Mouse (Mus musculus): ENCODE data around the gene Bod1l. TPM values are rescaled to one million over a fixed set of nuclear protein-coding genes. Genes with fewer than 3 reads are reported as not detected.

The Bod1l gene
- polyA plus RNA-seq, 1 experiment from 2014 or later: 20.7 TPM

DNA sequence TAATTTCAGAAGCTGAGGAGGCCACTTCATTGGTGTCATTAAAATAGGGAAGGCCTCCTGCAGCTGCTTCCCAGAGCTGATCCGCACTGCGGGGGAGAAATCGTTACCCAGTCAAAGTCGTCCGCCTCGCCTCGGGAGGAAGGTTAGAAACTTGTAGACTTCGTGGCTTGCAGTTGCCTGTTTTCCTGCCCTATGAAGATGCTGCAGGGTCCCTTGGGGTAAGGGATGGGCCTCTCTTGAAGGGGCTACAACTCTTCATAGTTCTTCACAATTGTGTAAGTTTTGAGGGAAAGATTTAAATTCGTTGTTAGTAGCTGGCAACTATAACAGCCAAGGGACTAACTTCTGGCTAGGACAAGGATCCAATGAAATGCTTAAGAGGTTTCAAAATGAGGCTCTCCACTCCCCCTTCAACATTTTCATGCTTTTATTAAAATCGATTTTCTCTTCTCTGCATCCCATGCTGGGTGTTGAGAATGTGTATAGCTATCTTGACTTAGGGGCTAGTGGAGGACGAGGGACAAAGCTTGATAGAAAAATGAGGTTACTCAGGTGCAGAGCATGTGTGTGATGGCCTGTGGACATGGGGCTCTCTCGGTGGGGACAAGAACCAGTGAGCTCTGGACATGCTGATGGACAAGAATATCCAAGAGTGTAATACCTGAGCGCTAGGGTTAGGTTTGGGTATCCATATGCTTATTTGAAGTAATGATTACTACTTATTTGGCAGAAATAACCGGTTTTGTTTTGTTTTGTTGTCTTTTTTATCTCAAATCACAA, 78.3 kb downstream of the Bod1l start:
- H3K9ac ChIP-seq (ENCODE audit: low read depth, low read length): no peak overlapping the region
- no peak for ATAC-seq (ENCODE audit: low read depth)
- peaks cover 78% of the 10 kb centered on the region for H3K27me3 ChIP-seq (replicated peaks; ENCODE audit: control insufficient read depth, insufficient read depth, low read length)
- H3K4me3 ChIP-seq (ENCODE audit: low read depth, low read length): no peak overlapping the region
- no peak overlapping the region for H3K27ac ChIP-seq (replicated peaks; ENCODE audit: low read depth, low read length)
- H3K4me2 ChIP-seq (ENCODE audit: low read depth, low read length): no peak overlapping the region
- 6% methylated on average over 14 of the region's 14 CpGs for WGBS
- H3K36me3 ChIP-seq (ENCODE audit: control insufficient read depth, insufficient read depth, low read length): no peaks in the 10 kb centered on the region
- DNase-seq (ENCODE audit: low spot score): no peak
- H3K4me1 ChIP-seq (ENCODE audit: control insufficient read depth, insufficient read depth, low read length): peaks cover 18% of the 10 kb centered on the region; the same call in 1 of the 2 replicates
- no peaks in the 10 kb centered on the region for H3K9me3 ChIP-seq (ENCODE audit: control insufficient read depth, low read length)

DNA sequence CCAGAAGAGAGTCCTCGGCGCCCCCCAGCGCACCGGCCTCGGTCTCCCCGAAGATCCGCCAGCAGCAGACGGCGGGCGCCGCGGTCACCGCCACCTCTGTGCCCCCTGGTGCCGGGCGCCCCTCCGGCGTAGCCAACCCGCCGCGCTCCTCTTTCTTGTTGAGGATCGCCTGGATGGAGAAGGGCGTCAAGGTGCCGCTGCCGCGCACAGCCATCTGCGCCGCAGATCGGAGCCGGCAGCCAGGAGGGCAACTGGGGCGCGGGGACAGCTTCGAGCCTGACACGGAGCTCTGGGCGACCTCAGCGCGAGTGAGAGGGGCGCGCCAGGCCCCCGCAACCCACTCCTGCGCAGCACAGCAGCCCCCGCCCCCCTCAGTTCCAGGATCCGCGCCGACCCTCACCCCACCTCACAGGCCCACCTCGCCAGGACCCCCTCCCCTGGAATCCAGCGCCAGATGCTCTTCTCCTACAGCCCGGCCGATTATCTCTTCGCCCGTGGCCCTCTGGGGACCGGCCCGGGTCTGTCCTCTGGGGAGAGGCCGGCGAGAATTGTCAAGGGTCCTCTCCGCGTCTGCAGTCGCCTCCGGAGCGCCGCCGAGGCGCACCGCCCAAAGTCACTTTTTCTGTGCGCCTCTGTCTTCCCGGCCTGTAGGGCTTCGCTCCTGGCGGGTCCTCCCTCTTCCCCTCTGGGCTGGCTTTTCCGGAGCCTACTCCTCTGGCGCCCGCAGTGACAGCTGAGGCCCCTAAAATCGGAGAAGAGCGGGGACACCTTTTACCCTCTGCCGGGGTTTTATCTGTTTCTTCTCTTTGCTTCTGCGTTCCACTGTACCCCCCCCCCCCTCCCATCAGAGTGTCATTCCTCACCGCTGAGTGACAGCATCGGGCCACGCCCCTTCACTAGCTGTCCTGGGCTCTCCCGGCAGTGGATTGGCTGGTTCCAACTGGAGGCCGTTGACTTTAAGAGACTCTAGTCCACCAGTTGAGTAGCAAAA, 80.1 kb downstream of the Bod1l start, which contains the start of gene Nkx3-2:
Gene Nkx3-2 (minus strand): TSS at position 771 of the 991 bp plus-strand sequence.
- H3K27ac ChIP-seq (replicated peaks; ENCODE audit: low read depth, low read length): no peak within 1 kb of the TSS
- DNase-seq (ENCODE audit: low spot score) (peak; percentile 66), ATAC-seq (ENCODE audit: low read depth) (peak; percentile 56)
- H3K9me3 ChIP-seq (ENCODE audit: control insufficient read depth, low read length): no peaks in the 10 kb centered on the region
- under 1% methylated on average over 29 of the region's 79 CpGs for WGBS
- H3K36me3 ChIP-seq (ENCODE audit: control insufficient read depth, insufficient read depth, low read length): no peaks in the 10 kb centered on the region
- H3K4me1 ChIP-seq (ENCODE audit: control insufficient read depth, insufficient read depth, low read length): peaks cover 18% of the 10 kb centered on the region; the same call in 1 of the 2 replicates
- H3K4me3 ChIP-seq (ENCODE audit: low read depth, low read length): peak within 1 kb of the TSS; percentile 44
- peak within 1 kb of the TSS; percentile 53 for H3K9ac ChIP-seq (ENCODE audit: low read depth, low read length)
- H3K4me2 ChIP-seq (ENCODE audit: low read depth, low read length): peak within 1 kb of the TSS; percentile 65
- peaks cover 93% of the 10 kb centered on the region for H3K27me3 ChIP-seq (replicated peaks; ENCODE audit: control insufficient read depth, insufficient read depth, low read length)

DNA sequence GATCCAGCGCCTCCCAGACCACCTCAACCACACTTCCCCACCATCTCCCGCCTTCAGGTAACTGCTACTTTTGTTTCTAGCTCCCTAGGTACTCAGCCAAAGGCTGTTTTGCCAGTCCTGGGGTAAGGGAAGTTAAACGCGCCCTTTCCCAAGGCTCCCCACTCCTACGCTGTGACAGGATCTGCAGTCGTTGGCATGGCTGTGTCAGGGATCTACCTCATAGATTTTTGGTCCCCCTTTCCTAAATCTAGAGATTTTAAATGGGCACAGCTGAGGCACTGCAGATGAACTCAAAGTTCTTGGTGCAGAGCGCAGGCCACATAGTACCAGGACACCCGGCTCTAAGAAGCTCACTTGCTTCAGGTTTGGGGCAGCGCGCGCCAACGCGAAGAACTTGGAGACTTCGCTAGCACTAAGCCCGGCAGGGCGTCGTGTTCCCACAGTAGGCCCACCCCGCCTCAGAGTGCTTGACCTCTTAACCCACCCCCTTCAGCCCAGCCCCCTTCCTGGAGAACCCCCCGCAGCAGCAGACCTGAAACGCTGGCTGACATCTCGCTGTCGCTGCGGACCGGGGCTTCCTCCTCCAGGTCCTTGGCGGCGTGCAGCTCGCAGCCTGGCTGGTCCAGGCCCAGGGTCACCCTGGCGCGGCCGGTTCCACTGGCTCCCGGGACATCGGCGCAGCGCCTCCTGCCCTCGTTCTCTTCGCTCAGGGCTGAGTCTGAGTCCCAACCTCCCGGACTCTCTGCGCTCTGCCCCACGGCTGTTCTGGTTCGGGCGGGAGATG, 81.0 kb downstream of the Bod1l start:
- ATAC-seq (ENCODE audit: low read depth) (0 out of 2 replicates have a peak, but pooled peaks have one; percentile 23), DNase-seq (ENCODE audit: low spot score) (no peak)
- Histone ChIP-seq H3K36me3 (ENCODE audit: control insufficient read depth, insufficient read depth, low read length) (no peaks in the 10 kb centered on the region), H3K27ac (replicated peaks; ENCODE audit: low read depth, low read length) (no peak overlapping the region), H3K9me3 (ENCODE audit: control insufficient read depth, low read length) (no peaks in the 10 kb centered on the region), H3K9ac (ENCODE audit: low read depth, low read length) (peak overlapping the region; percentile 53), H3K4me2 (ENCODE audit: low read depth, low read length) (peak overlapping the region; percentile 65), H3K4me3 (ENCODE audit: low read depth, low read length) (peak overlapping the region; percentile 44), H3K4me1 (ENCODE audit: control insufficient read depth, insufficient read depth, low read length) (peaks cover 18% of the 10 kb centered on the region; the same call in 1 of the 2 replicates), H3K27me3 (replicated peaks; ENCODE audit: control insufficient read depth, insufficient read depth, low read length) (peaks cover 96% of the 10 kb centered on the region)
- WGBS: 1% methylated on average over 31 of the region's 41 CpGs

DNA sequence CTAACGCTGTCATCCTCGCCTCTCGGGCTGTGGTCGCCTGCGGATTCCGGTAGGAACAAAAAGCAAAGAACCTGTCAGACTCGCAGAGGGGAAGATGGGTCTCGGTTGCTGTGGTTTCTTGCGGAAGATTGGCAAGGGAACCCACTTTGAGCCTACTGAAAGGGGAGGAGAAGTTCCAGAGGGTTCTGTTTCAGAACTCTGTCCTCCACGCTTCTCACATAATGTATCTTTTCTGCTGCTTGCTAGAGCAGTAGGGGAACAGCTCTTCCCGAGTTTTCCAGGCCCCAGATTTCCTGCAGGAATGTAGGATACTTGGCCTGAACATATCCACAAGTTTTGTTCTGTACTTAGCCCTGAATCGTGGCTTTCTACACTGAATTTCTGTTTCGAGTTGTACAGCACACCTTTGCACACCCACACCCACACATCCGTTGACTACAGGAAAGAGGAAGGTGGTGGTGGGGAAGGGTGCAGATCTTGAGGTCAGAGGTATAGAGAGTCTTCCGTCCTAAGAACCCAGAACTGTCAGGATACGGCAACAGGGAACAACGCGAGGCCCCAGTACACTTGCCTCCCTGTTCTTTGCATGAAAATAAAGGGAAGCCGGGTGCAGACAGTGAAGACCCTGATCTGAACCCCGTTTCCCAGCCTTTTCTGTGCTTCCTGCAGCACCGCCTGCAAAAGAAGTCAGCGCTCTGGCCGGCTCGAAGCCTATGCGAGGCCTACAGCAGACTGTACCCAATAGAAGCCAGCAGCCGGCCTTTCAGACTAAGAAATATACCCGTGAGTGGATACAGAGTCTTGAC, 81.8 kb downstream of the Bod1l start:
- H3K36me3 ChIP-seq (ENCODE audit: control insufficient read depth, insufficient read depth, low read length): no peaks in the 10 kb centered on the region
- H3K9me3 ChIP-seq (ENCODE audit: control insufficient read depth, low read length): no peaks in the 10 kb centered on the region
- peak overlapping the region; percentile 65 for H3K4me2 ChIP-seq (ENCODE audit: low read depth, low read length)
- H3K27me3 ChIP-seq (replicated peaks; ENCODE audit: control insufficient read depth, insufficient read depth, low read length): peaks cover 97% of the 10 kb centered on the region
- DNase-seq (ENCODE audit: low spot score) (no peak), ATAC-seq (ENCODE audit: low read depth) (no peak)
- H3K9ac ChIP-seq (ENCODE audit: low read depth, low read length): no peak overlapping the region
- WGBS: 4% methylated on average over 26 of the region's 27 CpGs
- peaks cover 16% of the 10 kb centered on the region; the same call in 1 of the 2 replicates for H3K4me1 ChIP-seq (ENCODE audit: control insufficient read depth, insufficient read depth, low read length)
- H3K4me3 ChIP-seq (ENCODE audit: low read depth, low read length): peak overlapping the region; percentile 44
- H3K27ac ChIP-seq (replicated peaks; ENCODE audit: low read depth, low read length): no peak overlapping the region

DNA sequence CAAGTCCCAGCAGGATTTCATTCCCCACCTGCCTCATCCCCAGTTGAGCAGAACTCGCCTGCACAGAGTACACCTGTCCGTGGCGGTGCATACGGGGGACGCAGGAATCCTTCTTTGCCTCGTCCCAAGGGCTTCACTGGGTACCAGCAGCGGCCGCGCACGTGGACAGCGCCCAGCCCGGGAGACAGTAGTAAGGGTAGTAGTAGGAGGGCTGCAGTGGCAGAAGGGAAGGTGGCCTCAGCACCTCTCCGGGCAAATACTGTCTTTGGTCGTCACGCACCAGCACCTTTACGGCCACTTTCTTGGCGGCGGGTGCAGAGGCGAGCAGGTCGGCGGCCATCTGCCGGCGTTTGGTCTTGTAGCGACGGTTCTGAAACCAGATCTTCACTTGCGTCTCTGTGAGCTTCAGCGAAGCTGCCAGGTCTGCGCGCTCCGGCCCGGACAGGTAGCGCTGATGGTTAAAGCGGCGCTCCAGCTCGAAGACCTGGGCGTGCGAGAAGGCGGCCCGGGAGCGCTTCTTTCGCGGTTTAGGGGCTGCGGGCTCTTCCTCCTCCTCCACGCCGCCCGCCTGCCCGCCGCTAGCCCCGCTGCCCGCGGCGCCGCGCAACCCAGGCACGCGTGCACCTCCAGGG, 82.5 kb downstream of the Bod1l start:
- H3K9ac ChIP-seq (ENCODE audit: low read depth, low read length): 0 out of 2 replicates have a peak overlapping the region, but pooled peaks have one; percentile 31
- H3K36me3 ChIP-seq (ENCODE audit: control insufficient read depth, insufficient read depth, low read length): no peaks in the 10 kb centered on the region
- no peak for ATAC-seq (ENCODE audit: low read depth)
- H3K27me3 ChIP-seq (replicated peaks; ENCODE audit: control insufficient read depth, insufficient read depth, low read length): peaks cover 97% of the 10 kb centered on the region
- H3K4me3 ChIP-seq (ENCODE audit: low read depth, low read length): peak overlapping the region; percentile 44
- no peak overlapping the region for H3K27ac ChIP-seq (replicated peaks; ENCODE audit: low read depth, low read length)
- peaks cover 13% of the 10 kb centered on the region; the same call in 1 of the 2 replicates for H3K4me1 ChIP-seq (ENCODE audit: control insufficient read depth, insufficient read depth, low read length)
- peak overlapping the region; percentile 65 for H3K4me2 ChIP-seq (ENCODE audit: low read depth, low read length)
- DNase-seq (ENCODE audit: low spot score): no peak
- under 1% methylated on average over 33 of the region's 56 CpGs for WGBS
- H3K9me3 ChIP-seq (ENCODE audit: control insufficient read depth, low read length): no peaks in the 10 kb centered on the region

DNA sequence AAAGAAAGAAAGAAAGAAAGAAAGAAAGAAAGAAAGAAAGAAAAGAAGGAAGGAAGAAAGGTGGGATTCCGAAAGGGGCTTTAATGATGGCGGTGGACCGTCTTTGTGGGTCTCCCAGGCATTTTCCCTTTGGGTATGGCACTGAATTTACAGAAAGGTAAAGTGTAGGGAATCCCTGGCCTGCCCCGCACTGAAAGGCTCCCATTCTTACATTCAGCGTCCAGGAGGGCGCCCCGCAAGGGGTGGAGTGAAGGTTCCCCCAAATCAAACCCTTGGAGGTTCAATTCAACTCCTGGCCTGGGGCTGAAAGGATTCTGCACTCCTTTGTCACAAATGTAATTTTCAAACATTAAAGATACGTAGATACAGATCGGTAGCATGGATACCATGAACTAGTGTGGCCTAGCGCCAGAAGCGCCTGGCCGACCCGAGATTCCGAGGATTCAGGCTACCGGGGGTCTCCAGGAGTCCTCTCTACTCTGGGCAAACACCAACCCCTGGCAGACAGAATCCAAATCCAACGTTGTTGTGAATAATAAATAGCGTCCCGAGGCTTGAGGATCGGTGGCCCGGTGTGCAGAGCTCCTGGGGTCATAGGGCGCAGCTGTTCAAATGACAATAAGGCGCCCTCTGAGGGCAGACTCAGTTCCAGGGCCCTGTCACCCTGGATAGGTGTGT, 83.1 kb downstream of the Bod1l start:
- Histone ChIP-seq H3K4me1 (ENCODE audit: control insufficient read depth, insufficient read depth, low read length) (peaks cover 13% of the 10 kb centered on the region; the same call in 1 of the 2 replicates), H3K9me3 (ENCODE audit: control insufficient read depth, low read length) (no peaks in the 10 kb centered on the region), H3K9ac (ENCODE audit: low read depth, low read length) (no peak overlapping the region), H3K27me3 (replicated peaks; ENCODE audit: control insufficient read depth, insufficient read depth, low read length) (peaks cover 97% of the 10 kb centered on the region), H3K4me2 (ENCODE audit: low read depth, low read length) (peak overlapping the region; percentile 65; the same call in 1 of the 2 replicates), H3K27ac (replicated peaks; ENCODE audit: low read depth, low read length) (no peak overlapping the region), H3K36me3 (ENCODE audit: control insufficient read depth, insufficient read depth, low read length) (no peaks in the 10 kb centered on the region), H3K4me3 (ENCODE audit: low read depth, low read length) (peak overlapping the region; percentile 44)
- ATAC-seq (ENCODE audit: low read depth) (no peak), DNase-seq (ENCODE audit: low spot score) (no peak)
- 8% methylated on average over 22 of the region's 22 CpGs for WGBS

DNA sequence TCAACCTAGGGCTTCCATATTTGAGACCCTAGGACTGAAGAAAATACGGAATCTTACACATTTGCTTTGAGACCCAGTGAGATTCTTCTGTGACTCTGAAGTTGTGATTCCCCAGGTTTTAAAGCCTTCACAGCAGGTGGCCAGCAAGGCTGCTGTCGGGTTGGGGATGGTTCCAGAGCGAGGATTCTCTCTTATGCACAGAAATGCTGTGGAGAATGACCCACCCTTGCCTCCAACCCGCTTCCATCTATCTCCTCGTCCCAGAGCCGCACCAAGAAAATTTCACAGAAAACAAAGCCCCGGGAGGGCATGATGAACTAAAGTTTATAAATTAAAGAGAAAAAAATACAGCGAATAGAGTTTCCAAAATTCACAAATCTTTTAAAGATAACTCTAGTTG, 84.0 kb downstream of the Bod1l start:
- H3K9ac ChIP-seq (ENCODE audit: low read depth, low read length): no peak overlapping the region
- no peak overlapping the region for H3K4me3 ChIP-seq (ENCODE audit: low read depth, low read length)
- 7% methylated on average over 8 of the region's 8 CpGs for WGBS
- peaks cover 99% of the 10 kb centered on the region for H3K27me3 ChIP-seq (replicated peaks; ENCODE audit: control insufficient read depth, insufficient read depth, low read length)
- no peak for DNase-seq (ENCODE audit: low spot score)
- no peak for ATAC-seq (ENCODE audit: low read depth)
- no peaks in the 10 kb centered on the region for H3K9me3 ChIP-seq (ENCODE audit: control insufficient read depth, low read length)
- H3K4me1 ChIP-seq (ENCODE audit: control insufficient read depth, insufficient read depth, low read length): peaks cover 13% of the 10 kb centered on the region; the same call in 1 of the 2 replicates
- no peak overlapping the region for H3K4me2 ChIP-seq (ENCODE audit: low read depth, low read length)
- H3K36me3 ChIP-seq (ENCODE audit: control insufficient read depth, insufficient read depth, low read length): no peaks in the 10 kb centered on the region
- no peak overlapping the region for H3K27ac ChIP-seq (replicated peaks; ENCODE audit: low read depth, low read length)

Measured in embryonic facial prominence, embryonic 14.5 days (tissue).